Mouse (Mus musculus) testis, adult 2 months (tissue): ENCODE results near the gene Sh3kbp1. TPM values are rescaled to one million over a fixed set of nuclear protein-coding genes. Genes with fewer than 3 reads are reported as not detected.

ENCODE experiments used
- H3K27ac ChIP-seq: fragments of 200-500 bp; 2 replicates; pipeline ENCODE4 v1.5.1; 2012; ENCODE audit warnings: low read depth, low read length; ENCODE audit not compliant: control insufficient read depth, insufficient read depth
- H3K27me3 ChIP-seq: fragments of 200-500 bp; 2 replicates; pipeline ENCODE4 v1.6.1; 2012; ENCODE audit warnings: mild to moderate bottlenecking, low read length, moderate library complexity; ENCODE audit not compliant: control insufficient read depth, insufficient read depth
- H3K36me3 ChIP-seq: fragments of 200-500 bp; 2 replicates; pipeline ENCODE4 v1.6.1; 2012; ENCODE audit warnings: mild to moderate bottlenecking, low read length; ENCODE audit not compliant: control insufficient read depth, insufficient read depth
- H3K4me1 ChIP-seq: fragments of 200-500 bp; 2 replicates; pipeline ENCODE4 v1.6.1; 2012; ENCODE audit warnings: low read length; ENCODE audit not compliant: control insufficient read depth, insufficient read depth
- H3K4me3 ChIP-seq: fragments of 200-500 bp; 2 replicates; pipeline ENCODE4 v1.5.1; 2012; ENCODE audit warnings: low read depth, mild to moderate bottlenecking, low read length, moderate library complexity, mixed read lengths; ENCODE audit not compliant: control insufficient read depth
- CTCF ChIP-seq: fragments of 200-500 bp; IDR thresholded peaks from 2 replicates; pipeline ENCODE4 v1.5.1; 2012; ENCODE audit warnings: low read depth, mild to moderate bottlenecking, inconsistent platforms, low read length, moderate library complexity; ENCODE audit not compliant: control insufficient read depth, insufficient read depth, insufficient replicate concordance
- POLR2A ChIP-seq: fragments of 200-500 bp; IDR thresholded peaks from 2 replicates; pipeline ENCODE4 v1.6.1; 2012; ENCODE audit warnings: low read depth, mild to moderate bottlenecking, inconsistent platforms, low read length, moderate library complexity; ENCODE audit not compliant: control insufficient read depth
- polyA plus RNA-seq: library from polyadenylated mRNA; depleted of rRNA; stranded (reverse); fragments of >200 nt; gene quantifications from 2 replicates; pipeline ENCODE4 v1.2.3, GENCODE M21; 2012

Sh3kbp1 gene
- polyA plus RNA-seq, 1 experiment: 74.8 TPM

GRCm38 (mm10) chrX:159721390-159721789 lies 94.3 kb downstream of the Sh3kbp1 start:
- Histone ChIP-seq H3K36me3 (no peaks in the 10 kb centered on the region), H3K27ac (no peak overlapping the region), H3K4me3 (no peak overlapping the region), H3K27me3 (no peaks in the 10 kb centered on the region), H3K4me1 (no peaks in the 10 kb centered on the region)
- TF ChIP-seq POLR2A (no peak), CTCF (no peak)

GRCm38 (mm10) chrX:159731421-159731820 lies 104.3 kb downstream of the Sh3kbp1 start:
- Histone ChIP-seq H3K27me3 (no peaks in the 10 kb centered on the region), H3K4me3 (no peak overlapping the region), H3K36me3 (no peaks in the 10 kb centered on the region), H3K4me1 (no peaks in the 10 kb centered on the region), H3K27ac (no peak overlapping the region)
- TF ChIP-seq POLR2A: no peak
- no peak for TF ChIP-seq CTCF

GRCm38 (mm10) chrX:159732845-159733244 lies 105.8 kb downstream of the Sh3kbp1 start:
- Histone ChIP-seq H3K27me3 (no peaks in the 10 kb centered on the region), H3K27ac (no peak overlapping the region), H3K4me3 (no peak overlapping the region), H3K4me1 (no peaks in the 10 kb centered on the region), H3K36me3 (no peaks in the 10 kb centered on the region)
- TF ChIP-seq POLR2A (no peak), CTCF (no peak)

GRCm38 (mm10) chrX:159733948-159734347 lies 106.9 kb downstream of the Sh3kbp1 start:
- no peak for TF ChIP-seq CTCF
- no peak for TF ChIP-seq POLR2A

GRCm38 (mm10) chrX:159735513-159736099 lies 108.5 kb downstream of the Sh3kbp1 start:
- Histone ChIP-seq H3K27me3 (no peaks in the 10 kb centered on the region), H3K4me3 (no peak overlapping the region), H3K4me1 (no peaks in the 10 kb centered on the region), H3K27ac (no peak overlapping the region), H3K36me3 (no peaks in the 10 kb centered on the region)
- TF ChIP-seq CTCF (no peak), POLR2A (no peak)

More at GRCm38 (mm10) chrX:159733948-159734347, 106.9 kb downstream of the Sh3kbp1 start:
- Histone ChIP-seq H3K27ac (no peak overlapping the region), H3K36me3 (no peaks in the 10 kb centered on the region), H3K27me3 (no peaks in the 10 kb centered on the region), H3K4me3 (no peak overlapping the region), H3K4me1 (no peaks in the 10 kb centered on the region)

- Histone ChIP-seq H3K36me3 (no peaks in the 10 kb centered on the region), H3K27me3 (no peaks in the 10 kb centered on the region), H3K4me1 (no peaks in the 10 kb centered on the region), H3K27ac (no peak overlapping the region), H3K4me3 (no peak overlapping the region)
- no peak for TF ChIP-seq CTCF
- TF ChIP-seq POLR2A: no peak
Observed at GRCm38 (mm10) chrX:159737344-159737743, 110.3 kb downstream of the Sh3kbp1 start.

GRCm38 (mm10) chrX:159744035-159744434 lies 117.0 kb downstream of the Sh3kbp1 start:
- Histone ChIP-seq H3K27me3 (no peaks in the 10 kb centered on the region), H3K4me3 (no peak overlapping the region), H3K27ac (no peak overlapping the region), H3K36me3 (no peaks in the 10 kb centered on the region), H3K4me1 (no peaks in the 10 kb centered on the region)
- TF ChIP-seq CTCF (no peak), POLR2A (no peak)
